Mouse (Mus musculus) heart, postnatal 36 days (tissue): ENCODE measurements at regions not wholly inside any gene's neighbourhood (a gene's known extent, or its start where the extent isn't known, plus 50 kb on each side); places are given as distances from the start of the nearest gene placed in this dataset.
"Not testable (repeated sequence)": the region's sequence is repeated elsewhere in the genome, so short reads cannot be mapped to it uniquely, and the experiment has no call there.

Experiments used
- DNase-seq, 2 experiments: peaks; one replicate each; pipeline ENCODE4 v3.0.0; 2021 to 2022
- intact Hi-C: fragments of 180-260 bp; cut with DNase I; formaldehyde crosslinking; loops from one replicate; pipeline ENCODE4 v1.15.1; 2025

DNA sequence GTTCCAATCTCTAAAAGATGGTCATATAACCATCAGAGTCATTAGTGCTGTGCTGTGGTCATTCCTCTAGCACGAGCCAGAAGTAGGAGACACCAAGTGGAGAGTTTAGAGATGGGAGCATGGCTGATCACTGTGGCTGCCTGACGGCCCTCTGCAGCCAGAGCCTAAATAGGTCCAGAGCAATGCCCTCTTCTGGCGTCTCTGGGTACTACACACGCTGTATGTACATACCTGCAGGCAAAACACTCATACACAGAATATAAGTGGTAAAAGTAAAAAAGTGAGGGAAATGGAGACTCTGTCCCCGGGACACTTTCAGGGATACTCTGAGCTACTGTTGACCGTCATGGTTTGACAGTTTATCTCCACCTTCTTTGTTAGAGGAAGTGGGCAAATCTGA lies 91.4 kb downstream of the Gm21738 start:
- intact Hi-C loops = loop anchor here (1.0 kb wide), 1 partner anchor 15 kb away; no protein-coding TSS in a partner anchor
- DNase-seq = no peak

DNA sequence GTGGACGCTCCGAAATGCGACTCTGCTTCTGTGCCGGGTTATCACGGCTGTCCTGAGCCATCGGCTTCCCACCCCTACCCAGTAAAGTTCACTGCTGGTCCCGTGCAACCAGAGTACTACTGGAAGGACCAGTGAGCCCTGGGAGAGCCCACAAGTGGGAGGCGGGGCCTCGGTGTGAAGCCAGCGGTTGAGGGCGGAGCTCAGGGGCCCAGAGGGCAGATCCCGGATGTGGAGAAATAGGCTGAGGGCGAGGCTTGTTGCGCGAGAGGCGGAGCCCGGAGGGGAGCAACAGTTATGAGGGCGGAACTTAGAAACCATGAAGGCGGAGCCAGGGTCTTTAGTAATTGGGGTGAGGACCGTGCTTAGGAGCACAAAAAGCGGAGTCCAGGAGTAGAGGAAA lies 107.1 kb downstream of the Gm21738 start:
- no peak for DNase-seq
- intact Hi-C loops = no loop called here

DNA sequence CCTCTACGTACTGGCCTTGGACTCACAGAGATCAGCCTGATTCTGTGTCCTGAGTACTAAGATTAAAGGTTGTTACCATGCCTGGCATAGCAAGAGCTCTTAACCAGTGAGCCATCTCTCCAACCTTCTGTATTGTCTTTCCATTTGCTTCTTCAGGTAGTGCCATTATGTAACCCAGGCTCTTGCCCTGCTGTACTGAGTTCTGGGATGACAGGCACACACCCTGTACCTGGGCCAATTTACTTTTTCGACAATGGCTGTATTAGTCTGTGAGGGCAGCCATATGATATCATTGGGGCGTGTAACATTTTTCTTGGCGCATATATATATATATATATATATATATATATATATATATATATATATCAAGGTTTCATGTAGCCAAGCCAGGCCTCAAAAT lies 115.9 kb downstream of the Gm21738 start:
- DNase-seq, intact Hi-C loops: not testable (repeated sequence)

DNA sequence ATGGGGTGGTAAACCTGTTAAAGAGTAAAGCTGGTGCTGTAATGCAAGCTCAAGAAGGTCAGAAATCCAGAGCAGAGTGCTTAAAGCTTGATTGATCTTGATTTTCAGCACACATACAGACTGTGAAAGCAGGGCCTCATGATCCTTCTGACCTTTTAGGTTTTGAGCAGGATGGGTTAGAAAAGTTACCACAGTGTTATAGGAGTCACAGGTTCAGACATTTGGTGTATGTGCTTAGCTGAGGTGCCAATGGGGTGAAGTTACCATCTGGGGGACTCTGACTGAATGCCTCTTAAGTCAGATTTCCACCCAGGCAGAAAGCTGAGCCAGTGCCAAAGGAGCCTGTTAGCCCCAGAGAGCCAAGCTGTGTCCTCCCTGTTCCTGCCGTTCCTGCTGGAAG lies 139.6 kb downstream of the Gm21738 start:
- intact Hi-C loops = no loop called here
- DNase-seq = no peak

DNA sequence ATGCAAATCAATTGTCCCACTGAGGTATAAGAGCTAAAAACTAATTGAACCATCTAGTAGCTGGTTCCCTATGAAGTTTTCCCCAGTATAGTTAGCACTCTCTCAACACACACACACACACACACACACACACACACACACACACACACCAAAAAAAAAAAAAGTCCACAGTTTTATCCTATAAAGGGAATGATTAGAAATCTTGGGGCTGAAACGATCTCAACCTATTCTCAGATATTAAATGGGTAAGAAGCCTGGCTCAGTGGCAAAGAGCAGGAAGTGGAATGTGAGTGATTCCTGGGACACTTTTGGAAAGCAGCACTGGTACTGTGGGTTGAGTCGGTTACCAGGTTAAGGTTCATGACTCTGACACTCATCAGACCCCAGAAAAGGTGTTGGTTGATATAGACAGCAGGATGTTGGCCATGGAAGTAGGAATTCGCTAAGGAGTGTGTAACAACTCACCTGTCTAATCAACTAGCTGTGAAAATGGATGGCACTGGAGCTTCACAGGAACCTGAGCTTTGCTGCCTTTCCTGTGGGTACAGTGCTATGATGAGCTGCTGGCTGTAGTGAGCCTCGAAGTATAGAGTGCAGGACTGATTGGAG lies 140.8 kb downstream of the Gm21738 start:
- peak; percentile 33 to 56 for DNase-seq
- intact Hi-C loops = no loop called here
